Mouse (Mus musculus) brain, embryonic 14.5 days (tissue): ENCODE results near the gene Elmod3.

Source experiments
- CTCF ChIP-seq: fragments of 200-500 bp; IDR thresholded peaks from 2 replicates; pipeline ENCODE4 v1.5.1; 2012; ENCODE audit warnings: inconsistent platforms, mild to moderate bottlenecking, moderate library complexity, borderline replicate concordance; ENCODE audit not compliant: insufficient read depth, insufficient read length; ENCODE audit errors: extremely low read depth
- POLR2A ChIP-seq: fragments of 200-500 bp; IDR thresholded peaks from 2 replicates; pipeline ENCODE4 v1.6.1; 2012; ENCODE audit warnings: mild to moderate bottlenecking, inconsistent platforms, borderline replicate concordance; ENCODE audit not compliant: poor library complexity, insufficient read depth, insufficient read length, severe bottlenecking; ENCODE audit errors: extremely low read depth

GRCm38 (mm10) chr6:72635760-72636431 lies 37.7 kb upstream of the Elmod3 start:
- TF ChIP-seq CTCF: peak; percentile 75
- no peak for TF ChIP-seq POLR2A
